Mouse (Mus musculus): Measurements from ENCODE around the gene Capn1. TPM values are rescaled to one million over a fixed set of nuclear protein-coding genes. Genes with fewer than 3 reads are reported as not detected.

The Capn1 gene
- total RNA-seq, 4 experiments from 2014 or later: 40.6 to 54.1 (median 47.3) TPM

DNA sequence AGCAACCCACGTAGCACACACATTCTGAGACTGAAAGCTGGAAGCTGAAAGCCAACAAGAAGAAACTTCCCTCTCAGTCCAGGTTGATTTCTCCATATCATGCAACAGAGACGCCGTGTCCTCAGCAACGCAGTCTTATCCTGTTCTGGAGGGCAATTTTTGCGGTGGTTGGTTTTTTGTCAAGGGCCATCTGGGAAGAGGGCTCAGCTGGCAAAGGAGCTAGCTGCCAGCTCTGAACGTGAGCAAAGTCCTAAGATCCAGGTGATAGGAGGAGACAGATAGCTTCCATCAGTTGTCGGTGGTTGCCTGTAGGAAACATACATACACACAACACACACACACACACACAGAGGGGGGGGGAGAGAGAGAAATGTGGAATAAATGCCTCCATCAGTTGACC is 22.6 kb upstream of the Capn1 start:
- DNase-seq: no peak

DNA sequence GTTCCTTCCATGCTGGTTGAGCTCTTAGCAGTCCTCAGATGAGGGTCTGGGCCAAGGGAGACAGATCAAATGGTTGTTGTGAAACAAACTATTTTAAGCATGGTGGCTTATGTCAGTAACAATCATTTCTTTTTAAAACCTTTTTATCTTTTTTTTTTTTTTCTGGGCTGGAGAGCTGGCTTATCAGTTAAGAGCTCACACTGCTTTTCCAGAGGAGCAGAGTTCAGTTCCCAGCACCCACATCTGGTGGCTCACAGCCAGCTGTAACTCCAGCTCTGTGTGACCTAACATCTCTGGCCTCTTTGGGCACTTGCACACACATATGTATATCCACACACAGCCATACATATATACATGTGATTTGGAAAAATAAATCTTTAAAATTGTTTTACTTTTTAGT is 22.0 kb upstream of the Capn1 start:
- DNase-seq: no peak

GRCm38 (mm10) chr19:6035966-6036585 is 20.4 kb upstream of the Capn1 start:
- DNase-seq: no peak

DNA sequence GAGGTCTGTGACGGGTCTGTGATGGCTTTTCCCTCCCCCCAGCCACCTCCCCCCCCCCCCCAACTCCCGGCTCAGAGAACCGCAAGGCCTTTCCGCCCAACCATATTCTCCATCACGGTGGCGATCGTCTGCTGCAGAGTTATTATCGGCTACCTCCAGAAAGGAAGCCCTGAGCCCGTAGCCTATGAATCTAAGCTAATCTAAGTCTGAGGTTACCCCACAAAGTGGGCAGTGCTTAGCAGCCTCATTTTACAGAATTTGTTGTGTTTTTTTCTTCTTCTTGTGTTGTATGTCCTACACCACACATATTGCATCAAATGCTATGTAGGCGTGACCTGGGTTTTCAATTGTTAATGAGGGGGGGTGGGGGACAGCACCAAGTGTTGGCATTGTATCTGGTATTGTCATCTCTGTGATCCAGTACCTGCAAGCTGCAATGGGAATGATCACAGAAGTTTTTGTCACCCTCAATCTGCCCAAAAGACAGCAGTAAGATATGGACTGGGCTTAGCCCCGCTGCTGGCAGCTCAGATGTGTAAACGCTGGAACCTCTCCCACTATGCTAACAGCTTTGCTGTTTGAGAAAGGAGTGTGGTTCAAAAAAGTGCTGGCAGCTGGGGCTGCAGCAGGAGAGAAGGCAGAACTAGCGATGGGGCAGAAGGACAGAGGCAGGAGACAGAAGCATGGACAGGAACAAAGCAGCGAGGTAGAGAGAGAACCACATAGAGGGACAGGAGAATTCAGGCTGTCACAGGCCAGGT is 15.0 kb upstream of the Capn1 start:
- DNase-seq: no peak

DNA sequence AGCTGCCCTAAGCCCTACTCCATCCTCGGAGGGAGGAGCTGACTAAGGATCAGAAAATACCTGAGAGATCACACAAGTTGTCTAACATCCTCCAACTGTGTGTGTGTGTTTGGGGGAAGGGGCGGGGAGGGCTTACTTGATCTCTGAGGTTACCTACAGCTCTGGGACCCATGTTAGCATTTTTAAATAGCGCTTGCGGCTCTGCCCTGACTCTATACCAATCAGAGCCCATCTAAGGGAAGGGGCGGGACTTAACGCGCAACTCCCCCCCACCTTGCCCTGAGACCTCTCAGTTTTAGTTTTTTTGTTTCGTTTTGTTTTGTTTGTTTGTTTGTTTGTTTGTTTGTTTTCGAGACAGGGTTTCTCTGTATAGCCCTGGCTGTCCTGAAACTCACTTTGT is 13.7 kb upstream of the Capn1 start:
- DNase-seq: no peak

GRCm38 (mm10) chr19:6028991-6029390 is 13.3 kb upstream of the Capn1 start:
- no peak for DNase-seq

GRCm38 (mm10) chr19:6023930-6024329 is 8.2 kb upstream of the Capn1 start:
- DNase-seq: peak; percentile 81

GRCm38 (mm10) chr19:6023059-6023458 is 7.4 kb upstream of the Capn1 start:
- no peak for DNase-seq

GRCm38 (mm10) chr19:6020276-6020675 is 4.6 kb upstream of the Capn1 start:
- no peak for DNase-seq

DNA sequence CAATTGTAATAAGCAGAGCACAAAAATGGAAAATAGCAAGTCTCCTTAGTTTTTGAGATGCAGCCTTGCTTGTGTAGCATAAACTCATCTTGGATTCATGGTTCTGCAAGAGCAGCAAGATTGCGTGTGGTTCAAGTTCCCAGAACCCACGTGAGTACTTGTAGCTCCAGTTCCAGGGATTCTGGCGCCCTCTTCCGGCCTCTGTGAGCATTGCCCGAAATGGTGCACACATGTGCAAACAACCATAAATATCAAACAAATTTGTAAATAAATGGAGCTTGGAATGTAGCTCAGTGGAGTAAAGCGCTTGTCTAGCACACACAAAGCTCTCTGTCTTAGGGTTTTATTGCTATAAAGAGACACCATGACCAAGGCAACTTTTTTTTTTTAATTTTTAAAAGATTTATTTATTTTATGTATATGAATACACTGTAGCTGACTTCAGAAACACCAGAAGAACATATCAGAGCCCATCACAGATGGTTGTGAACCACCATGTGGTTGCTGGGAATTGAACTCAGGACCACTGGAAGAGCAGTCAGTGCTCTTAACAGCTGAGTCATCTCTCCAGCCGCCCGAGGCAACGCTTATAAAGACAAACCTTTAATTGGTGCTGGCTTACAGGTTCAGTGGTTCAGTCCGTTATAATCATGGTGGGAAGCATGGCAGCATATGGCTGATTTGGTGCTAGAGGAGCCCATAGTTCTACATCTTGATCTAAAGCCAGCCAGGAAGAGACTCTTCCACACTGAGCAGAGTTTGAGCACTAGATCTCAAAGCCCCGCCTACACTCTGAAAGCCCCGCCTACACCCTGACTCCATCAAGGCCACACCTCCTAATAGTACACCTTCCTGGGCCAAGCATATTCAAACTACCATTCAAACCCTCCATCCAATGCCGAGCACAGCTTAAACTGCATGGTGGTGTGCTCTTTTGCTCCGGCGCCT is 2.7 kb upstream of the Capn1 start:
- DNase-seq: peak; percentile 77

DNA sequence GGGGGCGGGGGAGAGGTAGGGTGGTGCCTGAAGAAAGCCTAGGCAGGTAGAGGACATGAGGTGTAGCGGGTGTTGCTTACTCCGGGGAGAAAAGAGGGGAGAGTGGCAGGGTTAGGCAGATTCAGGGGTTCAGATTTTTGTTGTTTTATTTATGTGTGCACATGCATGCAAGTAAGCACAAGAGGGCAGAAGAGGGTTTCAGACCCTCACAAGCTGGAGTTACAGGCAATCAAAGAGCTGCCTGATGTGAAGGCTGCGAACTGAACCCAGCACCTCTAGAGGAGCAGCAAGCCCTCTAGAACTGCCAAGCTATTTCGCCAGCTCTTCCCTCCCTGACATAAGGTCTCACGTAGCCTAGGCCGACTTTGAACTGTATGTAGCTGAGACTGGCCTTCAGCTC is 835 bp upstream of the Capn1 start:
- no peak for DNase-seq

- peak; percentile 28 for DNase-seq
Observed at GRCm38 (mm10) chr19:6014991-6015510, 646 bp downstream of the Capn1 start.

GRCm38 (mm10) chr19:6013691-6014090 is 2.0 kb downstream of the Capn1 start:
- no peak for DNase-seq

- no peak for DNase-seq
Observed at GRCm38 (mm10) chr19:6009137-6009536, 6.6 kb downstream of the Capn1 start.

DNA sequence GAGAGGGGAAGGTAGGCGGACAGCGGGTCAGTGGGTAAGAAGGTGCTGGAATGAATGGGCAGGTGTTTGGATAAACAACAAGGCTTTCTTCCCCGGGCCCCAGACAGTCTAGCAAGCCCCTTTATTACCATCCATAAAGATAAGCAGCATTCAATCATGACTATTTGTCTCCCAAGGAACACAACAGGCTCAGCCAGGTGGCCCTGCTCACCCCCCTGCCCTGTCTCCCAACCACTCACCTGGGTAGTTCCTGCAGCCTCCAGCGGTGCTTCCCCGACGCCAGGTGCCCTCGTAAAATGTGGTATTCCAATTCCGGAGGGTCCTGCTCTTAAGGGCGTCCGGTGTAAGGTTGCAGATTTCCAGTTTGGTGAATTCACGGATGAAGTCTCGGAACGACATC is 8.7 kb downstream of the Capn1 start:
- DNase-seq: no peak

GRCm38 (mm10) chr19:6005541-6005940 is 10.2 kb downstream of the Capn1 start:
- no peak for DNase-seq

- no peak for DNase-seq
Observed at GRCm38 (mm10) chr19:5999969-6000368, 15.7 kb downstream of the Capn1 start.

GRCm38 (mm10) chr19:5998180-5998579 is 17.5 kb downstream of the Capn1 start:
- DNase-seq: no peak

DNA sequence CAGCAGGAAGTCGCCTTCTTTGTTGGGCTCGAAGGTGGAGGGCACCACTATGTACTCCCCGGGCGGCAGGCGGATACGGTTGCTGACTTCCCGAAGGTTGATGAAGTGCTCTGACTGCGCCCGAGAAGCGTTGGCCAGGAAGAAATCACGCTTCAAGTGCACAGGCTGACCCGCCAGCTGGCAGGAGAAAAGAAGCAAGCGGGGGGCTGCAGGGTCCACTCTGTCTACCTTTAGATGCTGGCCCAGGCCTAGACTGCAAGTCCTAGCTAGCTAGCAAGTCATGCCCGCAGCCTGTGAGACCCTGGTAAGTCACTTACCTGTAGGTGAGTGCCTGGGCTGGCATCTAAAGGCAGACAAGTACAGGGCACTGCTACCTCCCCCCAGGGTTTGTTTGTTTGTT is 21.0 kb downstream of the Capn1 start:
- no peak for DNase-seq

GRCm38 (mm10) chr19:5992012-5992411 is 23.7 kb downstream of the Capn1 start:
- DNase-seq: no peak

DNA sequence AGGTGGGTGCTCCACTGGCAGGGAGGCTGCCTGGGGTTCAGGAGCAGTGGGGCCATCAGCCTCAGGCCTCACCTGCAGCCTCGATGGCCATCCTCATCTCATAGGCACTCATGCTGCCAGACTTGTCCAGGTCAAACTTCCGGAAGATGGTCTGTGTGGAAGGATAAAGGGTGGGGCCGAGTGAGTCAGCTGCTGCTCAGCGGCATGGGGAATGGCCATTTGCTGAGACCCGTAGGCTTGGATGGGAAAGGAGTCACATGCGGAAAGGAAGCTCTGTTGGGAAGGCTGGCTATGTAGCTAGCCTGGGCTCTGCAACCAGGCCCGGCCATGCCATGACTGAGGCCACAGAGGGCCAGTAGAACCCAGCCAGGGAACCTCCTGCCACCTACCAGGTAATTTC is 24.2 kb downstream of the Capn1 start:
- no peak for DNase-seq

- no peak for DNase-seq
Observed at GRCm38 (mm10) chr19:5990921-5991320, 24.8 kb downstream of the Capn1 start.

GRCm38 (mm10) chr19:5990033-5990432 is 25.7 kb downstream of the Capn1 start:
- DNase-seq: no peak

All from adrenal gland, adult 8-10 months (tissue).